Mouse (Mus musculus) monocyte, adult 5-6 weeks (primary cell): ENCODE measurements around the gene Add1. TPM values are rescaled to one million over a fixed set of nuclear protein-coding genes. Genes with fewer than 3 reads are reported as not detected.
"Not testable (repeated sequence)": the region's sequence is repeated elsewhere in the genome, so short reads cannot be mapped to it uniquely, and the experiment has no call there.

Experiments used
- ATAC-seq: fragments of 153-309, 156-312 bp; replicated peaks from 2 replicates; pipeline ENCODE4 v1.8.0; 2017; ENCODE audit warnings: mild to moderate bottlenecking; ENCODE audit not compliant: low TSS enrichment, insufficient number of reproducible peaks, severe bottlenecking, poor library complexity, low FRiP score
- total RNA-seq: library from RNA; stranded (forward); fragments of 200-1000, 200-491, 200-594 nt; gene quantifications from 3 replicates; pipeline ENCODE4 v1.2.3, GENCODE M21; 2017

The Add1 gene
- total RNA-seq, 1 experiment from 2014 or later: 174 TPM

DNA sequence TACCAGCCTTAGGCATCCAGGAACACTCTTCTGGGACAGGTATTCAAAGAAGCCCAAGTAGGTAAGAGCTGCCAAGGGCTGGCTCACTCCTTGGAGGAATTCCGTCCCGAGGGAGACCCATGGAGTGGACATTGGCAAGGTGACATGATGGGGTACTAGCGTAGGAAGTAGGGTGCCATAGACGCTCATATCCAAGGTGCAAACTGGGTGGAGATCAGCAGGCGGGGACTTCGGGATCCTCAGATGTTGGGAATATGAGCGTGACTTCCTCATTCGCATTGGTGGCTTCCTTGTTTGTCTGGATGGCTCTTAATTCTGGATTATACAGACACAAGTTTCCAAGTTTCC lies 24.4 kb upstream of the Add1 start:
- ATAC-seq: no peak

DNA sequence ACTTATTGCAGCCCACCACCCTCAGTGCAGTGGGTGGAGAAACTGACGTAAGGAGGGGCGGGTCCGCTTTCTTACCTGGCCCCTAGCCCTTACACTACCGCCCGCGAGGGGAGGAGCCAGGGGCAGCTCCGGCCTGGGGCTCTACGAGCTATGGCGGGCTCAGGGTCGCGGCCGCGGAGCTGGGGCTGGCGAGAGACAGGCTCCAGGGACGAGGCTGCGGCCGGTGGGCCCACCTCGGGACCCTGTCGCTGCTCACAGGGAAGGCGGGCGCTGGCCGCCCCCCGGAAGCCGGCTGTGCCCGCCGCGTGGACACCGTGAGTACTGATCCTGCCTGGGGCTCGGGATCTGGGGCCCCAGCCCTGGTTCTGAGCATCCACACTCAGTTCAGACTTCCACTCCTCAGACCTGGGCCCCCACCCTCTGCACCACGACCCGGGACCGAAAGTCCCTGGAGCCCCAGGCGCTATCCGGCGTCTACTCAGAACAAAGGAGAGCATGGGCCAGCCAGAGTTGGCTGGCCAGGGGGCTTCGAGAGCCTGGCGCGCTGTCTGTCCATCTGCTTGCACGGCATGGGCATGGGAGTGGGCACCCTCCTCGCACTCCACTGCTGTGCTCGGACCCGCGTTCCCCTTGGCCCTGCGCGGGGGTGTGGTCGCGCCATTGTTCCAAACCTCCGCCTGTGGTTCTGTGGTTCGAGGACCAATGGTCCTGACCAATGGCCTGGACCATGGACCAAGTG lies 23.8 kb upstream of the Add1 start:
- ATAC-seq: no peak

DNA sequence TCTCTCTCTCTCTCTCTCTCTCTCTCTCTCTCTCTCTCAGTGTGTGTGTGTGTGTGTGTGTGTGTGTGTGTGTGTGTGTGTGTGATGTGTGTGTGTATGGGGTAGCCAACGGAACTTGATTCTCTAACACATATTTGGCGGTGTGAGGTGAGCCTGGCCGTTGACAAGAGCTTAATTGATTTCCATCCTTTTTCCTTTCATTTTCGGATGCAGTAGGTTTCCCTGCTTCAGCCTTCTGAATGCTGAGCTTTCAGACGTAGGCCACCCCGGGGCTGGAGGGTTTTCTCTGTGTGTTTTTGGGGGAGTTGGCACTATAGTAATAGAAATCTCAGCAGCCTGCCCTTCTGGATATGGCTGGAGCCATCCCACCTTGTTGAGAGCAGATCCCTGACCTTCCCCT lies 23.2 kb upstream of the Add1 start:
- no peak for ATAC-seq

DNA sequence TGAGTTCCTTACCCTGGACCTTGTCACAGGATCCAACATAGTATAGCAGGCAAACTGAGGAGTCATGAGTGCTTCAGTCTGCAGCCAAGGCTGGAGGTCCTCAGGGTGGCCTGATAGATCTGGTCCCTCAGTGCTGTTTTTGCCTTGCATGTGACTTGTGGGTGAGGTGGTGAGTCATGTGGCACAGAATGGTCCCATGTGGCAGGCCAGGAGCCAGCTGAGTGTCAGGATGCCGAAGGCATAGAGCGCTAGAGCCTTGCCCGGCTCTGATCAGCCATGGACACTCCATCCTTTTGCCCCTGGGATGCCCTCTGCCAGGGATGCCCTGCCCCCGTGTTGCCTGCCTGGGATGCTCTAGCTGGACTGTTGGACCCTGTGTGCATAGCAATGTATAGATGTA lies 21.6 kb upstream of the Add1 start:
- no peak for ATAC-seq

DNA sequence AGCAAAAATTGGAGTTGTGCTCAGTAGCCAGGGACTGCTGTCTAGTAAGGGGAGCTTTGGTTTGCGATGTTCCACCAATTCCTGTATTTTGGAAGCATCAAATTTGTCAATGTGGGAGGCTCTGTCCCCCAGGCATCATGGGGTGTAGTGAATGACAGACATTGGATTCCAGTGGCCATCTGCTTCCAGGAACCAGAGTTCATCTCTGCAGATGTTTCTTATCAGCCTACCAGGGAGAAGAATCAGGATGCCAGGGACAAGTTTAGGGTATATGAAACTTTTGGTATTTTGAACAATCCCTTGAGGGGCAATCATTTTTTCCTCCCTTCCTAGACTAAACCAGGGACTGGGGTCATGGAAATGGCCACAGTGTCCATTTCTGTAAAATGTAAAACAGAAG lies 9.6 kb upstream of the Add1 start:
- no peak for ATAC-seq

DNA sequence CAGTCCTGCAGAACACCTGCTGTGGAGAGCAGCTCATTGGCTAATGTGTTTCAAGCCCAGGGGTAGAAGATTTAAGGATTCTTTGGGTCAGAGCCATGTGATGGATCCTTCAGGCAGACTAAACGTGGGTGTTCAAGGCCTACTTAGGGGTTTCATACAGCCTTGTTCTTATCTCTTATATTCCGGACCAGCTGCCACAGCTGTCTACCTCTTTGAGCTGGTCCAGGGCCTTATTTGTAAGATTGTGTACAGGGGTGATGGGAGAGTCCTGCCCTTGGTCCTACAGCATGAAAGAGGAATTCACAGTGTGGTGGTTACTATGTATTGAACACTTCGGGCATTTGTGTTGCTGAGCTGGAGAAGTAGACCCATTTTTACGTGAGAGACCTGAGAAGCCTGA lies 9.2 kb upstream of the Add1 start:
- no peak for ATAC-seq

DNA sequence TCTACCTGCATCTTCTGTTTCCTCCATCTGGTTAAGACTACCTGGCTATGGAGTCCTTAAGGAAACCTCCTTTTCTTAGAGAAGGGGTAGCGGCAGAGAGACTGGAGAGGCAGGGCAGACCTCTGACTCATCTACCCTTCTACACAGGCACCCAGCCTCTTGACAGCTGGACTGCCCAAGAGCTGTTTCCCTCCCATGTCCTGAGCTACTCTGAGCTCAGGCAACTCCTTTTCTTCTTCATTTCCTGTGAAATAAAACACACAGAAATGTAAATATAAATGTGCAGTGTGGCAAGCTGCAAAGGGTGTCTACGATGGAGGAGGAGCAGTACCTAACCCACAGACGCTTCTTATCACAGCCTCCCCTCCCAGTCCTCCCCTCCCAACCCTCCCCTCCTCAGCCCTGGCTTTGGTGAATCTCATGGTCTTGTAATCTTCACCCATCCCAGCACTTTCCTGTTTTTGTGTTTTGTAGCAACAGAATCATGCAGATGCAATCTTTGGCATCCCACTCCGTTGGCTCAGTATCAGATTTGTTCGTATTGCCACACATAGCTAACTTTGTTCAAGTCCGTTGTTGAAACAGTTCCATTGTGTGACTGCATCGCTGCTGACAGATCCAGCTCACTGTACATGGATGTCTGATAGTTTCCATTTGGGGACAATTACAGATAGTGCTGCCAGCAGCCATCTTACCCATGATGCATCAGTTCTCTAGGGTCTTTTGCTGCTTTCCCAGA lies 7.8 kb upstream of the Add1 start:
- ATAC-seq: no peak

DNA sequence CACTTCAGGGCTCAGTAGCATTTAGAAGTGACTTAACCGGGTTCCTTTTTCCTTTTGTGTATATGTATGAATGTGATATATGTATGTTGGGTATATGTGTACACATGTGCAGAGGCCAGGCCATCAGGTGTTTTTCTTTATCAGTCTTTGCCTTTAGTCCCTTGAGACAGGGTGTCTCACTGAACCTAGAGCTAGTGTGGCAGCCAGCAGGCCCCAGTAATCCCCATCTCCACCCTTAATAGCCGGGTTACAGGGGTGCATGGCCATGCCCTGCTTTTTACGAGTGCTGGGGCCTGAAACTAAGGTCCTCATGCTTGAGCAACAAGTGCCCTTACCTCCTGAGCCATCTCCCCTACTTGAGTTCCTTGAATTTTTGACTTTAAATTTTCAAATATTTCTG lies 1.9 kb upstream of the Add1 start:
- ATAC-seq: no peak

DNA sequence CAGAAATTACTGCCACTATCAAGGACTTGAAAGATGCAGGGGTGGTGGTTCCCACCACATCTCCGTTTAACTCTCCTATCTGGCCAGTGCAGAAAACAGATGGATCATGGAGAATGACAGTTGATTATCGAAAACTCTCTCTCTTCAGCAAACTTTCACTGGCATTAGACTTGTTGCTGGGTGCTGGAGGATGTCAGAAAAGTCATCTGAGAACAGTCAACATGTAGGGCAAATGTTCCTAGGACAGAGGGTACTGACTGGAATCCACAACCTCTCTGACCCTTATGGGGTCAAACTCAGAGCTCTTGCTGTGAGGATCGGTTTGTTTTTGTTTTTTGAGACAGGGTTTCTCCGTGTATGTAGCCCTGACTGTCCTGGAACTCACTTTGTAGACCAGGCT lies 896 bp upstream of the Add1 start:
- not testable (repeated sequence) for ATAC-seq

DNA sequence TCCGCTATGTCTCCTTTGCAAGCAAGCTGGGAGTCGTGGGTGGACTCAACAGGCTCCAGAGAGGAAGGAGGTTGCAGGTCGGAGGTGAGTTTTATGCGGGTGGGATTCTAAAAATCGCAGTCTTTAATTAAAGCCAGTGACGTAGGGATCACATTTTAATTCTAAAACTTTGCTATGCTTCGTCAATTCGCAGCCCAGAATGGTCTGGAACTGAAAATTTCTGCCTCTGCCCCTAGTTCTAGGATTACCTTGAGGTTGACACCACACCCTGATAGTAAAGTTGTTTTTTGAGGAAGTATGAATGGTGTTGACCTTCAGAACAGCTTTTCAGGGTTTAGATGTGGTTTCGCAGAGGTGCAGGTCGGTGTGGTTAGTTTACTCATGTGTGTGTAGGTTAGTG lies 1.3 kb downstream of the Add1 start:
- ATAC-seq: no peak

DNA sequence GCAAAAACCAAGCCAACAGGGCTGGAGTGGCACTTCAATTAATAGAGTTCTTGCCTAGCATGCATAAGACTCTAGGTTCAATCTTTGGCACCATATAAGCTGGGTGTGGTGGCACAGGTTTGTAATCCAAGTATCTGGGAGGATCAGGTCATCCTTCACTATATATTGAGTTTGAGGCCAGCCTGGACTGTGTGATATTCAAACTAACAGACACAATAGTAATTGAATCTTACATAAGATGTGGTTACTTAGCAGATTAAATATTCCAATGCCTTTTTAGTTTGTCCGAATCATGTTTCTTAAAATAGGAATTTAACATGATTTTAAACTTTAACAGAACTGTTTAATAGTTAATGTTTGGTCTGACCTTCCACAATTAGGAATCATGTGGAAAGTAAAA lies 2.8 kb downstream of the Add1 start:
- no peak for ATAC-seq

DNA sequence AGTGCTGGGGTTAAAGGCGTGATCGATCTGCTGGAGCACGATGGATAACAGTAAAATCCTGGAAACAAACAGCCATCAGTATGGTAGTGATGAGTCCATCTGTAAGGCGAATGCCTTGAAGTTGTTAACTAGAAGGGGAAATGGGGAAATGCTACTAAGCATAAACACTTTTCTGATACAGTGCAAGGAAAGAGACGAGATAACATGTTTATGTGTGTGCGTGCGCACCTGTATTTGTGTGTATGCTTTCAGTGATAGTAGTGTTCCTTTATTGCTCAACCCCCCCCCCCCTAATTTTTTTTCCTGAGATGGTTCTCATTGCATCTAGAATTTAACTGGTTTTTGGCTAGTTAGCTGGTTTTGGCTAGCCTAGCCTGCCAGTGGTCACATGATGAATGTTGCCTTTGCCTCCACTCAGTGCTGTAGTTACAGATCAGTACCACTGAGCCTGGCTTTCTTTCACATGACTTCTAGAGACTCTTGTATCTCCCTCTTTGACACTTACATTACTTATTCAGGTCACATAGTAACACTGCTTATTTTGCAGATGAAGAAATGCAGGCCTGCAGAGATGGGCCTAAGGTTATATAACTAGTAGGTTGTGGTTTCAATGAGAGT lies 4.7 kb downstream of the Add1 start:
- ATAC-seq: no peak

DNA sequence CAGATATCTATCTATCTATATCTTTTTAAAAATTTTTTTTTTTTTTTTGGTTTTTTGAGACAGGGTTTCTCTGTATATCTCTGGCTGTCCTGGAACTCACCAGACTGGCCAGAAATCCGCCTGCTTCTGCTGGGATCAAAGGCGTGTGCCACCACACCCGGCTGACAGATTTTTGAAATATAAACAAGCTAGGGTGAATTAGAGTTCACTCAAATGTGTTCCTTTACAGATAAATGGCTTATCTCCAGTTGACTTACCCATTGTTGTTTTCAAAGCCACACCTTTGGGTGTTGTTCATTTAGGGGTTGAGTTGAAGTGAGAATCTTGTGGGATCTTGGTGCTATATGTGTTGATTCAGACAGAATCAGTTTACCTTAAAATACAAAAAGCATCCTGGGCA lies 5.9 kb downstream of the Add1 start:
- no peak for ATAC-seq

DNA sequence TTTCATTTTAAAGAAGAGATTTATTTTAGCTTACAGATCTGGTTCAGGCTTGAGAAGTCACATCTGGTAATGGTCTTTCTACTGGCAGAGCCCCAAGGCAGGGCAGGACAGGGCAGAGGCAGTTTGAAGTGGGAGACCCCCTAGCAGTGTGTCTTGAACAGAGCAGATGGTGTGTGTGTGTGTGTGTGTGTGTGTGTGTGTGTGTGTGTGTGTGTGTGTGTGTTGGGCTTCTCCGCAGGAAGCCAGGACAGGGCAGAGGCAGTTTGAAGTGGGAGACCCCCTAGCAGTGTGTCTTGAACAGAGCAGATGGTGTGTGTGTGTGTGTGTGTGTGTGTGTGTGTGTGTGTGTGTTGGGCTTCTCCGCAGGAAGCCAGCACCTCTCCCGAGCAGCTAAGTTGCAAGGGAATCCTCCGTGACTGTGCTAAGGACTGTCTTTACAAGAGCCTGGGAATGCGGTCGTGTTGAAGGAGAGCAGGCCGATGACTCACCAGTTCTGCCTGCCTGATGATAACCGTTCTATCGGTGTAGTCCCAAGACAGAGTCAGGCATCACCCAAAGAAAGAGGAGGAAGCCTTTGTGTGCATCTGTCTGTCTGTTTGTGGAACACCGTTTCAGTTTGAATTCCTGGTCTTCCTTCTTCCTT lies 8.3 kb downstream of the Add1 start:
- ATAC-seq: not testable (repeated sequence)

DNA sequence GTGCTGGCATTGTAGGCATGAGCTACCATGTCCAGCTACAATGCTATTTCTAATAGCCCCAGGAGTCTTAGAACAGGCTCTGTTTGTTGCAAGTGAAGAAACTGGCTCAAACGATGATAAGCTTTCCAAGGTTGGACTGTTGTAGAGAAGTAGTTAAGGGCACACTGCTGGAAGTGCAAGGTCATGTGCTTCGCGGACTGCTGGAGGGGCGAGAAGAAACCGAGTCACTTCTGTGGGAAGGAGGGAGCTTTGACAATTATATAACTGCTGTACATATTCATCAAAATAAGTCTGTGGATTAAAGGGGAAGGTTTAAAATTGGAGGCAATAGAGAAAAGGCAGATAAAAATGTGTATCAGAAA lies 8.8 kb downstream of the Add1 start:
- no peak for ATAC-seq

DNA sequence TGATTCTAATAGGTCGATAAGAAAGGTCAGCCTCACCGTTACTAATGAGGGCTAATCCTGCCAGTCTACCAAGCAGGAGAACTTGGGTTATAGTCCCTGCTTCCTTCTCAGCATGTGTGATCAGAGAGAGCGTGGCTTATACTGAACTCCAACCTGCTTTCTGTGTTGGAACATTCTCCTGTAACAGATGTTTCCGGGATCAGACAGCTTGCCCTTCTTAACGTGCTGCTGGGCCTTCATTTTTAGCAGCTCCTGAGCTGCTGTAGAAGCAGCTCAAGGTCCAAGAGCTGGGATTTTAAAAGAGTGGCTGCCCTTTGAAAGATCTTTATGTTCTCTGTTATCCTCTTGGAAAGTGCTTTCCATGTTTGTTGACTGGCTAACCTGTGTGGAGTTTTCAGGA lies 11.8 kb downstream of the Add1 start:
- ATAC-seq: no peak

DNA sequence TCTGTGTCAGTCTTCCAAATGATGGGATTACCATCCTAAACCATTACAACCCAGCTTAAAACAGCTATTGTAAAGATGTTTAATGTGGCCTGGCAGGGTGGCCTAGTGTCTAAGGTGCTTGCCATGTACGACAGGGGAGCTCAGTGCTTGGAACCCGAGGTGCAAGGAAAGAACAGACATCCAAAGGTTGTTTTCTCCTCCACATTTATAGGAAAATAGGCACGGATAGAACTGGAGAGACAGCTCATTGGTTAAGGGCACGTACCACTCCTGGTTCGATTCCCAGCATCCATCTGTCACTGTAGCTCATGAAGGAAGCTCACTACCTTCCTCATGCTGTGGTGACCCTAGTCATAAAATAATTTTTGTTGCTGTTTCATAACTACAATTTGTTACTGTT lies 14.4 kb downstream of the Add1 start:
- ATAC-seq: no peak

DNA sequence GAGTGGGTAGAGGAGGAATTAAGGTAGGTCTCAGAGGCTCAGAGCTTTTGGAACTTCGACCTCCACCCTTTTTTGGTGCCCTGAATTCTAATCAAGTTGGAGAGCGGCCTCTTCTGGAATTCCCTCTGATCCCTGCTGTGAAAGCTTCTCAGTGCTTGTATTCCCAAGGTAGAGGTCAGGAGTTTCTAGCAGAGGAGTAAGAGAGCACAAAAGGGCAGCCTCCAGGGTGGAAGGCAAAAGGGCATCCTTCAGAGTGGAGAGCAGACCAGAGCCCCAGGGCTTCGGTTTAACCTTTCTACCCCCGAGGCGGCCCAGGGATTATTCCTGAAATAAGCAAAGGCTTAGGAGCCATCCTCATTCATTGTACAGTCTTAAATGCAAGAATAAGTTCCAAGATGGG lies 16.6 kb downstream of the Add1 start:
- no peak for ATAC-seq

DNA sequence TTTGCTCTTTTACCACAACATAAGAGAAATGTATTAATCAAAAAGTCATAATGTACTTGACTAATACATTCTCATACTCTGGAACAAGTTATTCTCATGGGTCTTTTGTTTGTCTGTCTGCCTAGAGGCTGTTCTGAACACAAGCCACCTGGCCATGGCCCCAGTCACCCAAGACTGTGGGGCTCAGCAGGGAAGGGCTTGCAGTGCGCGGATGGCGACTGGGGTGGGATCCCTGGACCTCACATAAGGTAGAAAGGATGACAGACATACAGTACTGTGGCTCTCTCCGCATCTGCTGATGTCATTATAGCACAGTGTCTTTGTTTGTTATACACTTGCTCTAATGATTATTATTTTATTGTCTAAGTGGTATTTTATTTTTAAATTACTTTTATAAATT lies 17.2 kb downstream of the Add1 start:
- ATAC-seq: no peak
